Mouse (Mus musculus): ENCODE data around the gene Fam71b. TPM values are rescaled to one million over a fixed set of nuclear protein-coding genes. Genes with fewer than 3 reads are reported as not detected.

Gene Fam71b
- not detected in 2 replicates for polyA plus RNA-seq (2012; rRNA removed)

GRCm38 (mm10) chr11:46396167-46396859 is at the start of gene Fam71b:
Fam71b (plus strand) TSS chr11:46396559.
- Histone ChIP-seq H3K4me1 (ENCODE audit: control insufficient read depth, insufficient read depth, low read length) (no peaks in the 10 kb centered on the region; the same call in 1 of the 2 replicates), H3K27ac (ENCODE audit: insufficient read depth, low read length) (no peak within 1 kb of the TSS), H3K4me3 (ENCODE audit: insufficient read depth, low read length) (no peak within 1 kb of the TSS)
- TF ChIP-seq CTCF (IDR thresholded peaks at IDR 0.05; ENCODE audit: extremely low read depth, insufficient read depth, low read length) (no peak), POLR2A (IDR thresholded peaks at IDR 0.05; ENCODE audit: extremely low read depth, insufficient read depth, low read length) (no peak)

GRCm38 (mm10) chr11:46347756-46348155 is 48.6 kb upstream of the Fam71b start:
- no peak overlapping the region for H3K4me3 ChIP-seq (ENCODE audit: insufficient read depth, low read length)
- TF ChIP-seq CTCF (IDR thresholded peaks at IDR 0.05; ENCODE audit: extremely low read depth, insufficient read depth, low read length) (no peak), POLR2A (IDR thresholded peaks at IDR 0.05; ENCODE audit: extremely low read depth, insufficient read depth, low read length) (no peak)
- H3K4me1 ChIP-seq (ENCODE audit: control insufficient read depth, insufficient read depth, low read length) = no peaks in the 10 kb centered on the region
- H3K27ac ChIP-seq (ENCODE audit: insufficient read depth, low read length) = no peak overlapping the region

DNA sequence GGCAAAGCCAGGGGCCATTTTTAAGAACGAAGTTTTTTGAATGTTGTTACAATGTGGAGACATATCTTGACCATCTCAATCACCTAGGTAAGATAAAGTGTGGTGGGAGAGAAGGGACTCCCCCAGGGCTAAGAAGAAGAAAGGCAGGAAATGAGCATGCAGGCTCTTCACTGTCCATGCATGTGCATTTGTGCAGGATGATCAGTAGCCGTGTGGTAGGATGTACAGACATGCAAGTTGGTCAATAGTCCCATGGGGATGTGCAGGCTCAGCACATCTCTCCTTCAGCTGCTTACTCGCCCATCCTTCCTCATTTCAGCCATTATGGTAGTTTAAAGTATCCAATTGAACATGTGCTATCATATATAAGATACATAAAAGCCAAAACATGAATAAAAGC is 47.9 kb upstream of the Fam71b start:
- Histone ChIP-seq H3K27ac (ENCODE audit: insufficient read depth, low read length) (no peak overlapping the region), H3K4me1 (ENCODE audit: control insufficient read depth, insufficient read depth, low read length) (no peaks in the 10 kb centered on the region), H3K4me3 (ENCODE audit: insufficient read depth, low read length) (no peak overlapping the region)
- no peak for TF ChIP-seq CTCF (IDR thresholded peaks at IDR 0.05; ENCODE audit: extremely low read depth, insufficient read depth, low read length)
- no peak for TF ChIP-seq POLR2A (IDR thresholded peaks at IDR 0.05; ENCODE audit: extremely low read depth, insufficient read depth, low read length)

GRCm38 (mm10) chr11:46349681-46350410 is 46.5 kb upstream of the Fam71b start:
- Histone ChIP-seq H3K27ac (ENCODE audit: insufficient read depth, low read length) (no peak overlapping the region), H3K4me3 (ENCODE audit: insufficient read depth, low read length) (no peak overlapping the region), H3K4me1 (ENCODE audit: control insufficient read depth, insufficient read depth, low read length) (no peaks in the 10 kb centered on the region)
- no peak for TF ChIP-seq POLR2A (IDR thresholded peaks at IDR 0.05; ENCODE audit: extremely low read depth, insufficient read depth, low read length)
- TF ChIP-seq CTCF (IDR thresholded peaks at IDR 0.05; ENCODE audit: extremely low read depth, insufficient read depth, low read length) = no peak

DNA sequence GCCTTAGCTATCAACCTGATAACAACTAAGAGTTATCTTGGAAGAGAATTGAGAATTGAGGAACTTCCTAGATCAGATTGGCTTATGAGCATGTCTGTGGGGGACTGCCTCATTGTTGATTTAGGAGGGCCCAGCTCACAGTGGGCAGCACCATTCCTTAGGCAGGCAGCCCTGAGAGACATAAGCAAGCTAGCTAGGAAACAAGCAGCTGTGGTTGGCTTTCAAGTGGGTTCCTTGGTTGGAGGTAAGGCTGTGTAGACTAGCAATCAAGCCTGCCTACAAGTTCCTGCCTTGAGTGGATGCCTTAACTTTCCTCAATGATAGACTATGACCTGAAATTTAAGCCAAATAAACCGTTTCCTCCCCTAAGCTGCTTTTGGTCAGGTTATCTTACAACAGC is 38.0 kb upstream of the Fam71b start:
- H3K4me1 ChIP-seq (ENCODE audit: control insufficient read depth, insufficient read depth, low read length) = no peaks in the 10 kb centered on the region
- no peak overlapping the region for H3K27ac ChIP-seq (ENCODE audit: insufficient read depth, low read length)
- H3K4me3 ChIP-seq (ENCODE audit: insufficient read depth, low read length) = no peak overlapping the region
- TF ChIP-seq CTCF (IDR thresholded peaks at IDR 0.05; ENCODE audit: extremely low read depth, insufficient read depth, low read length) = no peak
- no peak for TF ChIP-seq POLR2A (IDR thresholded peaks at IDR 0.05; ENCODE audit: extremely low read depth, insufficient read depth, low read length)

DNA sequence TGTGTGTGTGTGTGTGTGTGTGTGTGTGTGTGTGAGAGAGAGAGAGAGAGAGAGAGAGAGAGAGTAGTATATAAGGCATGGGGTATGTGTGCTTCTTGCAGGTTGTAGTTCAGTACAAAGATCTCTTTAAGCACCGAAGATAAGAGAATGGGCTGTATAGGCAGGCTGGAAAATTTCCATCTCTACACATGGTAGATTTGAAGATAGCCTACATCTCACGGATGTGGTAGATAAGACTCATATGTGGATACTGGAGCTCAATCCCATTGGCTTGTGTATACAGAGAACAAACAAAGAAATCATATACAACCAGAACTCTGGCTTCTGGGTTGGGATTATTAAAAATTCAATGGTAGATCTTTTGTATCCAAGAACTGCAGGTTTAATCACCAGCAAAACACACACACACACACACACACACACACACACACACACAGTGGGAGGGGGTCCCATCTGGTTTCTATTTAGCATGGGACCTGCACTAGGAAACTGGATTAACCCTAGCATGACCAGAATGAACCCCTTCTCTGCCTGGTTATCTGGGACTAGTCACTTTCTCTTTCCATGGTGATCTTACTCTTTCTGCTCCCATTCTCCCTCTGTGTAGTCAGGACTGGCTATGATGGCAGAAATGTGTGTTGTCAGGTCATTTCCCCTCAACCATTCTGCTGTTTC is 35.2 kb upstream of the Fam71b start:
- H3K4me3 ChIP-seq (ENCODE audit: insufficient read depth, low read length) = no peak overlapping the region
- TF ChIP-seq POLR2A (IDR thresholded peaks at IDR 0.05; ENCODE audit: extremely low read depth, insufficient read depth, low read length) (no peak), CTCF (IDR thresholded peaks at IDR 0.05; ENCODE audit: extremely low read depth, insufficient read depth, low read length) (no peak)
- no peak overlapping the region for H3K27ac ChIP-seq (ENCODE audit: insufficient read depth, low read length)
- no peaks in the 10 kb centered on the region for H3K4me1 ChIP-seq (ENCODE audit: control insufficient read depth, insufficient read depth, low read length)

GRCm38 (mm10) chr11:46362061-46363022 is 34.0 kb upstream of the Fam71b start:
- H3K4me1 ChIP-seq (ENCODE audit: control insufficient read depth, insufficient read depth, low read length) = no peaks in the 10 kb centered on the region
- TF ChIP-seq POLR2A (IDR thresholded peaks at IDR 0.05; ENCODE audit: extremely low read depth, insufficient read depth, low read length) = no peak
- TF ChIP-seq CTCF (IDR thresholded peaks at IDR 0.05; ENCODE audit: extremely low read depth, insufficient read depth, low read length) = no peak
- no peak overlapping the region for H3K4me3 ChIP-seq (ENCODE audit: insufficient read depth, low read length)
- no peak overlapping the region for H3K27ac ChIP-seq (ENCODE audit: insufficient read depth, low read length)

- H3K4me3 ChIP-seq (ENCODE audit: insufficient read depth, low read length) = no peak overlapping the region
- H3K4me1 ChIP-seq (ENCODE audit: control insufficient read depth, insufficient read depth, low read length) = no peaks in the 10 kb centered on the region
- TF ChIP-seq POLR2A (IDR thresholded peaks at IDR 0.05; ENCODE audit: extremely low read depth, insufficient read depth, low read length) (no peak), CTCF (IDR thresholded peaks at IDR 0.05; ENCODE audit: extremely low read depth, insufficient read depth, low read length) (no peak)
- H3K27ac ChIP-seq (ENCODE audit: insufficient read depth, low read length) = no peak overlapping the region
Observed at GRCm38 (mm10) chr11:46363864-46364263, 32.5 kb upstream of the Fam71b start.

GRCm38 (mm10) chr11:46365744-46366143 is 30.6 kb upstream of the Fam71b start:
- Histone ChIP-seq H3K27ac (ENCODE audit: insufficient read depth, low read length) (no peak overlapping the region), H3K4me3 (ENCODE audit: insufficient read depth, low read length) (no peak overlapping the region), H3K4me1 (ENCODE audit: control insufficient read depth, insufficient read depth, low read length) (no peaks in the 10 kb centered on the region)
- TF ChIP-seq POLR2A (IDR thresholded peaks at IDR 0.05; ENCODE audit: extremely low read depth, insufficient read depth, low read length) (no peak), CTCF (IDR thresholded peaks at IDR 0.05; ENCODE audit: extremely low read depth, insufficient read depth, low read length) (no peak)

Measured in cortical plate, adult 2 months (tissue).